Mouse (Mus musculus) Patski (cell line): Measurements from ENCODE around the gene Actr6. TPM values are rescaled to one million over a fixed set of nuclear protein-coding genes. Genes with fewer than 3 reads are reported as not detected.
A peak's percentile ranks its signal among the peaks of the same experiment; 100 is the strongest.

Source experiments
- ATAC-seq: fragments of 100-300 bp; one replicate; pipeline ENCODE4 v1.8.0; 2021
- CTCF ChIA-PET: fragments of 350-600 bp; sonication (Branson Sonifier 250); formaldehyde crosslinking; loops from one replicate; lab custom pipeline; 2022; ENCODE audit warnings: inconsistent platforms; lab: Charles Lee
- POLR2A ChIA-PET: fragments of 350-600 bp; sonication (Branson Sonifier 250); formaldehyde crosslinking; loops from one replicate; lab custom pipeline; 2022; ENCODE audit warnings: antibody characterized with exemption, inconsistent platforms; lab: Charles Lee
- DNase-seq: peaks from one replicate; pipeline ENCODE4 v3.0.0-alpha.2; 2011; ENCODE audit warnings: low read depth, low spot score
- H3K27me3 ChIP-seq: fragments of 371-371 bp; one replicate; pipeline ENCODE4 v1.5.1; 2021
- CTCF ChIP-seq: fragments of 100-300 bp; IDR thresholded peaks from one replicate; pipeline ENCODE4 v1.5.1; 2021
- in situ Hi-C: fragments of 300-500 bp; cut with MboI; formaldehyde crosslinking; loops from 3 replicates; pipeline ENCODE4 v1.11.1; 2018; ENCODE audit warnings: low pct_unique_long_range_greater_than_20kb, mixed read lengths
- polyA plus RNA-seq: library from polyadenylated mRNA; unstranded; gene quantifications from one replicate; pipeline ENCODE4 v1.2.3, GENCODE M21; 2021

The Actr6 gene
- polyA plus RNA-seq, 1 experiment from 2014 or later, result 16.8 TPM

DNA sequence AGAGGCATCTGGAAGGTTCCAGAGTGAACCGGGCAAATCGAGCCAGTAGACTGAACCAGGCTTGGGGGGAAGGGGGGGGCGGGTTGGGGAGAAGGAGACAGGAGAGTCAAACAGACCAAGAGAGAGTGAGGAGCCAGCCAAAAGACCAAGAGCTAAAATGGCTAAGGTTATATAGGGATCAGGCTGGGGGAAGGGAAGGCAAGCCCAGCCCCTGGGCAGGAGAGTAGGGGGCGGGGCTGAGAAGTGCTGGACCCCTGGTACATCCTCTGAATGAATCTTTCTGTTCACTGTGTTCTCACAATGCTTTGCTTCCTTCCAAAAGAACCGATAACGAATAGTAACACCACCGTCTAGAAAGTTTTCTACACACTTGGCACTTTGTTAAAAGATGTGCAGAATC lies 7.6 kb upstream of the Actr6 start:
- TF ChIP-seq CTCF, result no peak
- DNase-seq (no peak), ATAC-seq (no peak)
- ChIA-PET CTCF (no interaction called here), POLR2A (no interaction called here)
- in situ Hi-C loops, result loop anchor here (25.0 kb wide), 1 partner anchor 298 kb away; no protein-coding TSS in a partner anchor
- H3K27me3 ChIP-seq, result peaks cover 3% of the 10 kb centered on the region

DNA sequence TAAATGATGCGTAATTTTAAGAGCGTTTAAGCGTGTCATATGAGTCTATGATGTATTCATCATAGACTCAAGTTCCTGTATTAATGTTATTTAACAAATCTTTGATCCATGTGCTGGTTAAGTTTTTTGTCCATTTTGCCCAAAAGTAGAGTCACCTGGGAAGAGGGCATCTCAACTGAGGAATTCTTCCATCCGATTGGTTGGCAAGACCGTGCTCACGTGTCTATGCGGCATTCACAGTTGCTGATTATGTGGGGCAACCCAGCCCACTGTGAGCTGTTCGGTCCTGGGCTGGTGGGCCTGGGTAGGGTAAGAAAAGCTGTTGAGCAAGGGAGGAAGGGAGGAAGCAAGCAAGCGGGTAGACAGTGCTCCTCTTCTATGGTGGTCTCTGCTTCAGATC lies 6.3 kb upstream of the Actr6 start:
- no peak for ATAC-seq

DNA sequence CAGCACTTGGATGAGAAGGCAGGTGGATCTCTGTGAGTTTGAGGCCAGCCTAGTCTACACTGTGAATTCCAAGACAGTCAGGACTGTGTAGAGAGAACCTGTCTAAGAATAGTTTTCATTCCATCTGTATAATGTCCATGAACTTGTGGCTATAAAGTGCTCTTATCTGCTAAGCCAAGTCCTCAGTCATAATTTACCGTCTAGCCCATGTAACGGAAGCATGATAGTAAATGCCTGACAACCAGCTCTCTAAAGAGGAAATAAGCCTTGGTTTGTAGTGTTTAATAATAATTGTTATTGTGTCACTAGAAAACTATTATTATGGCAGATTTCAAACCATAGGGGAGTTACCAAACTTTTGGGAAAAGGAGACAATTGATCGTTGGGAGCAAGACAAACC lies 5.8 kb upstream of the Actr6 start:
- DNase-seq (no peak), ATAC-seq (no peak)
- peaks cover 3% of the 10 kb centered on the region for H3K27me3 ChIP-seq
- no peak for TF ChIP-seq CTCF
- ChIA-PET CTCF (interaction anchor here (1.0 kb wide), 1 partner anchor 85 kb away, joined by 3 read pairs; no protein-coding TSS in a partner anchor), POLR2A (interaction anchor here (1.7 kb wide), 1 partner anchor 13 kb away, joined by 3 read pairs; no protein-coding TSS in a partner anchor)
- in situ Hi-C loops, result loop anchor here (25.0 kb wide), 1 partner anchor 299 kb away; no protein-coding TSS in a partner anchor

More for the DNA sequence above, 6.3 kb upstream of the Actr6 start:
- DNase-seq, result no peak
- no peak for TF ChIP-seq CTCF
- POLR2A ChIA-PET, result interaction anchor here (1.7 kb wide), 1 partner anchor 13 kb away, joined by 3 read pairs; no protein-coding TSS in a partner anchor
- H3K27me3 ChIP-seq, result peaks cover 3% of the 10 kb centered on the region
- in situ Hi-C loops, result loop anchor here (25.0 kb wide), 1 partner anchor 299 kb away; no protein-coding TSS in a partner anchor
- CTCF ChIA-PET, result interaction anchor here (1.0 kb wide), 2 partner anchors 61 to 84 kb away, joined by 3 read pairs; no protein-coding TSS in a partner anchor

DNA sequence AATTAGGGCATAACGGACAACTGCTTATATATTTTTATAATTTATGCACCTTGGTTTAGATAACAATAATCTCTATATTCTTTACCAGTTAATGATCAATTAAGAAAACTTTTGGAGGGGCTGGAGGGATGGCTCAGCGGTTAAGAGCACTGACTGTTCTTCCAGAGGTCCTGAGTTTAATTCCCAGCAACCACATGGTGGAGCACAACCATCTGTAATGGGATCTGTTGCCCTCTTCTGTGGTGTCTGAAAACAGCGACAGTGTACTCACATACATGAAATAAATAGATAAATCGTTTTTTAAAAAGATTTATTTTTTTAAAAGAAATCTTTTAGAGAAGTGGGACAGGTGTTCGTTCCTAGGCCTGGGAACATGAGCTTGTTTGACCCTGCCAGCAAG lies 5.0 kb upstream of the Actr6 start:
- in situ Hi-C loops, result loop anchor here (25.0 kb wide), 1 partner anchor 300 kb away; no protein-coding TSS in a partner anchor
- peak; percentile 40 for TF ChIP-seq CTCF
- no peak for DNase-seq
- ATAC-seq, result no peak
- ChIA-PET CTCF (interaction anchor here (1.0 kb wide), 1 partner anchor 86 kb away, joined by 3 read pairs; no protein-coding TSS in a partner anchor), POLR2A (no interaction called here)
- H3K27me3 ChIP-seq, result peaks cover 3% of the 10 kb centered on the region

DNA sequence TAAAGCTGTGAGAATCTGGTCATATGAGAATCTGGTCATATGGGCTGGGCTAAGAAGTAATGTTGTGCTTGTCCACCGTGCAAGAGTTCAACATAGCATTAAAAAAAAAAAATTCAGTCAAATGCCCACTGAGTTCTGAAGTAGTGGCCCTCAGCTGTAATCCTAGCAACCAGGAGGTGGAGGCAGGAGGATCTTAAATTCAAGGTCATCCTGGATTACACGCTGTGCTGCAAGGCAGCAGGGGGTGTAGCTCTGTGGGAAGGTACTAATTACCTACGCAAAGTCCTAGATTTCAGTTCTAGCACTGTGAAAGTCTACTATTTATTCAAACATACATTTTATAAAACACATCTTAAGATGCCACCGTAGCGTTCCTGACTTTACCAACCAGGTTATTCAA lies 754 bp downstream of the Actr6 start:
- ATAC-seq (no peak), DNase-seq (no peak)
- H3K27me3 ChIP-seq, result no peaks in the 10 kb centered on the region
- ChIA-PET CTCF (interaction anchor here (1.3 kb wide), 1 partner anchor 9 kb away, joined by 4 read pairs; no protein-coding TSS in a partner anchor), POLR2A (no interaction called here)
- peak; percentile 6 for TF ChIP-seq CTCF
- in situ Hi-C loops, result loop anchor here (25.0 kb wide), 1 partner anchor 306 kb away; no protein-coding TSS in a partner anchor

DNA sequence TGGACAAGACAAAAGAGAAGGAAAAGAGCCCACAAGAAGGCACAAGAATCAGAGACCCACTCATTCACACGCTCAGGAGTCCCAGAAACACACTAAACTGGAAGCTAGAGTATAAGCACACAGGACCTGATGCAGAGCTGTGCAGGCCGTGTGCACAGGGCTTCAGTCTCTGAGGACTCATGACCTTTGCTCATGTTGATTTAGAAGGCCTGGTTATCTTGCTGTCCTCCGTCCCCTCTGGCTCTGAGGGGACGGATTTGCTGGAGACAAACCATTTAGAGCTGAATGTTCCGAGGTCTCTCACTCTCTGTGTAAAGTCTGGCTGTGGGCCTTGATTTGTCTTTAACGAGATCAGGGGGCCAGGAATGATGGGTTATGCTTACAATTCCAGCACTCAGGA lies 1.7 kb downstream of the Actr6 start:
- POLR2A ChIA-PET, result no interaction called here
- in situ Hi-C loops, result loop anchor here (25.0 kb wide), 1 partner anchor 307 kb away; no protein-coding TSS in a partner anchor
- TF ChIP-seq CTCF, result no peak
- CTCF ChIA-PET, result interaction anchor here (0.6 to 2.0 kb wide), 2 partner anchors 10 to 19 kb away, joined by 3 to 5 read pairs; no protein-coding TSS in a partner anchor
- H3K27me3 ChIP-seq, result no peaks in the 10 kb centered on the region
- DNase-seq, result no peak
- ATAC-seq, result no peak

DNA sequence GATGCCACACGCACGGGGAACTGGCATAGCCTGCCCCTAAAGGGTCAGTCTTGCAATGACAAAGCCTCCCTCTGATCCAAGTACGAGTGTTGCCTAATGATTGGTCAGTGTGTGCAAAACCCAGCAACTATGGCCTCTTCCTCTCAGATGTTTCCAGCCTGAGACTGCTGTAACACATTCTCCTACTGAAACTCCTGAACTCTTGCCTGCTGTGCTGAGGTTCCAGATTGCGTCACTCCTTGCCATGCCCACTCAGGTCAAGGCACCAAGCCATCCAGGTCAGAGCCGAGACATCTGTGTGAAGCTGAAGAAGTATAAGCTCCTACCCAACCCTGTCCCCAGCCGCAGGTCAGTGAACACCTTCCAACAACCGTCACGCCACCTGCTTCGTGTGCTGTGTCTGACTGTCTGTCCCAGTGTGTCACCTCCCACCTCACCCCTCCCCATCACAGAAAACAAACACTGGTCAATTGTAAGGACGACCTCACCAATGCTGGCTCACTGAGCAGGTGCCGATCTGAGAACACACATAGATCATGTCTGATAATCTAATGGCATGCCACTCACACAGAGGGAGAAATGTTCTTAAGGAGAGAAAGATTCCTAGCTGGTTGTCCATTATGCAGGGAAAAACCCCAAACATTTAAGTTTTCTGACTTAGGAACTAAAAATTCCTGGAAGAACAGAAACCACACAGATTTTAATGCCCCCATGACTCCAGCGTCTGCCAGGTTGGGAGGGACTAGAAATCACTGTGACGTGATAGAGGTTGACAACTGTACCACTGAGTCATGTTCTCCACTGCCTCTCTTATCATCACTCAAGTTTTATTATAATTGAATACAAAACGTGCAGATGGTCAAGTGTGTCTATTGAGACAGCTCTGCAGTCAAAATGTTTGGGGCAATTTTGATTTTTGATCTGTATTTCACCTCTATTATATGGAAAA lies 9.6 kb downstream of the Actr6 start:
- in situ Hi-C loops, result no loop called here
- DNase-seq (no peak), ATAC-seq (no peak)
- H3K27me3 ChIP-seq, result no peaks in the 10 kb centered on the region
- ChIA-PET POLR2A (no interaction called here), CTCF (no interaction called here)
- TF ChIP-seq CTCF, result no peak

DNA sequence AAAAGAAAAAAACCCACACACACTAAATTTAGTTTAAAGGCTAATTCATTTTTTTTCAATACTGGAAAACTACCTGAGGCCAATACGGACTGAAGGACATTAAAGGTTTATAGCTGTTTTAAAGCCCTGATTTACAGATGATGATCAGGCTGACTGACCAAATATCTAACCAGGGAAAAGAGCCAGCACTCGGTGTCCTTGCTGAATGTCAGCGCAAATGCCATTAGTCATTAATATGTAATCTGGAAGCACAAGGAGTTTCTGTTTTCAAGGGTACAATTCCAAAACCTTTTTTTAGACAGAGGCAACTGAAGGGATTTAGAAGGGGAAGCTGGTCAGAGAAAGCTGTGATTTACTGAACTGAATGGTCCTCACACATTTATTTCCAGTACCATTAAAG lies 11.3 kb downstream of the Actr6 start:
- no peak for ATAC-seq
- H3K27me3 ChIP-seq, result no peaks in the 10 kb centered on the region
- TF ChIP-seq CTCF, result no peak
- in situ Hi-C loops, result no loop called here
- ChIA-PET POLR2A (interaction anchor here (0.7 kb wide), 1 partner anchor 13 kb away, joined by 4 read pairs; no protein-coding TSS in a partner anchor), CTCF (no interaction called here)
- DNase-seq, result no peak

DNA sequence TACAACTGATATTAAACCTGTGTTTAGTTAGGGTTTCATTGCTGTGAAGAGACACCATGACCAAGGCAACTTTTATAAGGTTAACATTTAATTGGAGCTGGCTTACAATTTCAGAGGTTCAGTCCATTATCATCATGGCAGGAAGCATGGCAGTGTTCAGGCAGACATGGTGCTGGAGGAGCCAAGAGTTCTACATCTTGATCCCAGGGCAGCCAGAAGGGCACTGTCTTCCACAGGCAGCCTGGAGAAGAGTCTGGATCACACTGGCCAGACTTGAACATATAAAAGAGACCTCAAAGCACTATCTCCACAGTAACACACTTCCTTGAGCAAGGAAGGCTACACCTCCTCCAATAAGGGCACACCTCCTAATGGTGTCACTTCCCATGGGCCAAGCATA lies 11.8 kb downstream of the Actr6 start:
- POLR2A ChIA-PET, result no interaction called here
- DNase-seq (no peak), ATAC-seq (no peak)
- H3K27me3 ChIP-seq, result no peaks in the 10 kb centered on the region
- CTCF ChIA-PET, result no interaction called here
- in situ Hi-C loops, result no loop called here
- TF ChIP-seq CTCF, result no peak

DNA sequence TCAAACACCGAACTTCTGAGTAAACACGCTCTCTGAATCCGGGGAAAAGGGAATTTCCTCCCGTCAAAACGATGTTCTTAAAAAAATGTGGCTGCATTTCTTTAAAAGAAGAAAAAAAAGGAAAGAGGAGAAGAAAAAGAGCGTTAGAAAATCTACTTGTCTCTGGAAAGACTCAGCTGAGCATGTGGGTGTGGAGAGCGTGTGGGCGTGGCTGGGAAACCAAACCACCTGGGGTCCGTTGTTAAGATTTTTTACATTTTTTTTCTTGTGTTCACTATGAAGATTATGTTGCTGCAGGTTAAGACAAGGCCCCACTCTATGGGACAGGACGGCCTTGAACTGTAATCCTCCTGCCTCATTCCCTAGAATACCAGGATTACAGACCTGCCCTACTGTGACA lies 17.2 kb downstream of the Actr6 start:
- no peaks in the 10 kb centered on the region for H3K27me3 ChIP-seq
- no peak for TF ChIP-seq CTCF
- ChIA-PET CTCF (interaction anchor here (0.8 to 1.0 kb wide), 2 partner anchors 11 to 27 kb away, joined by 3 to 4 read pairs; no protein-coding TSS in a partner anchor), POLR2A (interaction anchor here (0.6 kb wide), 1 partner anchor 24 kb away, joined by 3 read pairs; no protein-coding TSS in a partner anchor)
- DNase-seq (no peak), ATAC-seq (no peak)
- in situ Hi-C loops, result no loop called here
